Mouse (Mus musculus): ENCODE measurements around the gene Higd1a.

Gene Higd1a

DNA sequence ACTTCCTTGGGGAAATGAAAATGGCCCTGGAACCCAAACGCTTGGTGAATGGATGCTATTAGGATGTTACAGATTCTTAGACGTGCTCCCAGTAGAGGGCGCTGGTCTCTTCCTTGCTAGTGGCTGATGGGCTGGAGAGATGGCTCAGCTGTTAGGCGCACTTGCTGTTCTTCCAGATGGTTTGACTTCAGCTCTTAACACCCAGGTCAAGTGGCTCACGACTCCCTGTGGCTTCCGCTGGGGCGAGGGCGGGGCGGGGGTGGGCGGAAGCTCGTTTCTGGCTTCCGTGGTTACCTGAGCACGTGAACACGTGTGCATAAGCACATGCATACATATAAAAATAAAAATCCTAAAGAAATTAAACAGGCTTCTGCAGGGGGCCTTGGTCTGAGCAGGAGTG, 22.7 kb upstream of the Higd1a start:
- peak; percentile 81 to 88 for DNase-seq

DNA sequence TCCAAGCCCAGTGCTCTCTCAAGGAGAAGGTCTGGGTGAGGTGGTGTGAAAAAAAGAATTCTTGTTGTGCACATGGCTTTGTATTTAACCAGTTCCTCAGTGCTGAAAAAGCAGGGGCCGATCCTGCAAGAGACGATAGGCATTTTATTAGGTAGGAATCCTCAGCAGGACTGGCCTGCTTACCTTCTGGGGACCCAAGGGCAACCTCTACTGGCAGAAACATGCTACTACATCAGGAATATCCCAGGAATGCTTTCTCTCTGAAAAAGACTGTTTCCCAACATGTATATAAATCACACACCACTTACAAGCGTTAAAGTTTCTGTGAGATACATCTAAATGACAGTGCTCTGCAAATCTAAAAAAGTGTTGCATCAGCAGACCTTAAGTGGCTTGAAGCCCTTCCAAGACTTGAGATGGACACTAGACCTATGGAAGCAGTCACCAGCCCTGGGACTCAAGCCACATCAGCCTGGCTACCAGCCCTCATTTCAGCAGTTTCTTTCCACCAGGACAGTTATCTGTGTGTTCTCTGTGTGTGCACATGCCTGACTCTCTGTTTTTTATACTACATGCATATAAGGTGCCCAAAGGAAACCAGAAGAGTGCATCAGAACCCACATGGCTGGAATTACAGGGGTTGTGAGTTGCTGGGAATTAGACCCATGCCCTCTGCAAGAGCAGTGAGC, 19.0 kb upstream of the Higd1a start:
- DNase-seq = peak; percentile 55 to 79

DNA sequence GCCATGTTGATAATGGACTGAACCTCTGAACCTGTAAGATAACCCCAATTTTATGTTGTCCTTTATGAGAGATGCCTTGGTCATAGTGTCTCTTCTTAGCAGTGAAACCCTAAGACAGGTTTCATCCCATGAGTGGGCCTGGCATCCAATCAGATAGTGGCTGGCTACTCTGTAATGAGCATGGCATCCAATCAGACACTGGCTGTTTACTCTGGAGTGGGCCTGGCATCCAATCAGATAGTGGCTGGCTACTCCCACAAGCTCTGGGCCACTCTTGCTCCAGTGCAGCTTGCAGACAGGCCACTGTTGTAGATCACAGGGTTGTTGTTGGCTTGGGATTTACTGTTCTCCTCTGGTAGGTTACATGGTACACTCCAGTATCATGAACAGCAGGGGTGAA, 15.4 kb upstream of the Higd1a start:
- no peak for DNase-seq

DNA sequence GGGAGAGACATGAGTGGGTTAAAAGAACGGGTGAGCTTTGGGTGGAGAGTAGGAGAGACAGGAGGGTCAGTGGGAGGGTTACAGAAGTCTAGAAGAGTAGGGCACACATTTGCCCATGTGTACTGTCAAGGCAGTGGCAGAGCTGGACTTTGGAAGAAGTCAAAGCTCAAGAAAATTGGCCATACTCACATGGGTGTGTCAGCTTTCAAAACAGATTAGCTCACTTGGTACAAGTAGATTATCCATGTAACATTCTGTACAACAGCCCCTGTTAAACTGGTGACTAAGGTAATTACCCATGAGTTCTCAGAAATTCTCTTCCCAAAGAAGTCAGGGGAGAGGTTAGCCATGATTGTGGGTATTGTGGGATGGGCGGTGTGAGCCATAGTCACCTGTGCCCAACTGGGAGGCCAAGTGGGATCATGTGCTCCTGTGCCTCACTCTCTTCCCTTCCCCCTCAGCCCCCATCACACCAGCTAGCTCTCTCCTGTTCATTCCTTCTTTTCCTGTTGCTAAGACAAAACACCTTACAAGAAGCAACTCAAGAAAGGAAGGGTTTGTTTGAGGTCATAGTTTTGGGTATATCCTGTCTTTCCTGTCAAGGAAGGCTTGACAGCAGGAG, 14.0 kb upstream of the Higd1a start:
- DNase-seq = no peak

DNA sequence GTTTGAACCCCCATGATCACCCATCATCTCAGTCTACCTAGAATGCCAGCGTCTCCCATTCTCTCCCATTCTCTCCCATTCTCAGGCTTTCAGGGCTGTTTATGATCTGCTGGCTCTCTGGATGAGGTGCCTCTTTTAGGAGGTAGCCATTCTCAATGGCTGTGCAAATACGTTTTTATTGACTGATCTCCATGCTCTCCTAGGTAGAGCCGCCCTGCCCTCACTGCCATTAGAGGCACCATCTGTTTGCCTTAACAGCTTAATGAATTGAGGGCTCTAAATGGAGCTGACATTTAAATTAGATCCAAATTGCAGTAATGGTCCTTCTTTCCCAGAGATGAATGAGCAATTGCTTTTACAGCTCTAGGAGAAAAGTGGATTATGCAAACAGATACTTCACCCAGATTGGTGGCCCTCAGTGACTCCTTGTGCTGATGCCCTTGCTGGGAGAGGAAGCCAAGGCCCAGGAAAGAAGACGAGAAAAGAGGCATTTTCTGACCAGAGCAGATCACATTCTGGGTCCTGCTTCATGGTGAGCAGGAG, 11.9 kb upstream of the Higd1a start:
- no peak for DNase-seq

DNA sequence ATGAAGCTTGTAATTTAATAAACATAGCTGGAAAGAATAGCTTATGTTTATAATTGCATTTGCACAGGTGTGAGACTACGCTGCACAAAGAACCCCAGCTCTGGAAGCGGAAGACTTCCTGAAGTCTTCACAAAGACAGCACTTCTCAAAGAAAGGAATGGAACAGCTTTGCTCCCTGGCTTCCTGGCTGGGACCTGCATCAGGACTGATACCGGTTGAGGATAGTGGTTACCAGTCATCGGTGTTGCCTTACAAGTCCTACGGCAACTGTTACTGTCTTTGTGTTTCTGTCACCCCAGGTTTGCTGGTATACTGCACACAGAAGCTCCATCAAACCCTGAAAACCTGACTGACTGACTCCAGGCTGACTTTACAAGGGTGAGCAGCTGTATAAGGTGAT, 11.3 kb upstream of the Higd1a start:
- no peak for DNase-seq

DNA sequence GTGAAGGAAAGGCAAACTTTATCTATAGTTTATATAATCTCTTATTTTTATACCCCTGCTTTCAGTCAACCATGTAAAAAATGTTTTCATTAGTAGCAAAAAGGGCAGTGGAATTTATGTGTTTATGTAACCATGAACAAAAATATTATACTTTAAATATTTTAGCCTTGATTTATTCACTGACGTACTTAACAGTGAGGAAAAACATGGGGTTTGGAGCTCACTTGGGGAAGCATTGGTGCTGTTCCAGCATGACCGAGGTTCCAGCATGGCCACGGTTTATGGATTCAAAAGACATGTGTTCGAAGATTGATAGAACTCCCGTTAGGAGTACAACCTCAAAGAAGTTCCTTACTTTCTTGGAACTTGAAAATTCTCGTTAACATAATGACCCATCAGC, 10.1 kb upstream of the Higd1a start:
- no peak for DNase-seq

DNA sequence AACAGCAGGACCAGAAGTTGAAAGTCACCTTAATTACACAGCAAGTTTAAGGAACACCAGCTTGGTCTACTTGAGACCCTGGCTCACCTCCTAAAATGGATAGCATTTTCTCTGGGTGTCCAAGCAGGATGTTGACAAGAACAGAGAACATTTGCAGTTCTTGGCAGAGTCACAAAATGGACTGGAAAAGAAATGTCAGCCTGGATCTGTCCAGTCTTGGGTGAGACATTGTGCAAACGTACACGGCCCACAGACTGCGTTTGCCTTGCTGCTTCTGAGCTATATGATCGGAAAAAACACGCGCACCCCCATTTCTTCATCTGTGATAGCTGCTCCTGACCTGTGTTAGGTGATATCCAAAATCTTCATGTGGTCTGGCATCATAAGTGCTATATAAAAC, 9.5 kb upstream of the Higd1a start:
- peak in 1 of 2 experiments; percentile 18 for DNase-seq

DNA sequence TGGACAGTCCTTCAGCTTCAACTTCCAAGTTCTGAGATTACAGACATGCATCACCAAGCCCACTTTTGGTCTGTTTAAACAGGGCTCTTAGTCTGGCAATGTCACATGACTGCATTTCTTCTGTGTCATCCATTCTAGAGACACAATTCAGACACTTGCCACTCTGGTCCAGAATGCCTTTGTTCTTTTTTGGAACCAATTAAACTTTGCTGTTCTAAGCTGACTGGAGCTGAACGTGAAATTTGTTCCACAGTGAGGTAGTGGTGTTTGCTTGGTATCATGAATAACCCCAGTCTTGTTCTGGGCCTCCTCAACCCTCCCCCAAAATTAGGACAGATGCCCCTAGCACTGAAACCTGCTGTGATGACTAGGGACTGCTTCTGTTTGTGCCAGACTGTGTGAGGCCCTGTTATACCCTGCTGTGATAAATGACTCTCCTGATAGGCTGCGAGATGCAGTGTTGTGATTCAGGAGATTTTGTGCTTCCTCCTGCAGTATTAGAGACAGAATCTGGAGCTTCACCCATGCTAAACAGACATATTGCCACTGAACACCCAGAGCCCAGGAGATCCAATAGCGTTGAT, 7.4 kb upstream of the Higd1a start:
- no peak for DNase-seq

DNA sequence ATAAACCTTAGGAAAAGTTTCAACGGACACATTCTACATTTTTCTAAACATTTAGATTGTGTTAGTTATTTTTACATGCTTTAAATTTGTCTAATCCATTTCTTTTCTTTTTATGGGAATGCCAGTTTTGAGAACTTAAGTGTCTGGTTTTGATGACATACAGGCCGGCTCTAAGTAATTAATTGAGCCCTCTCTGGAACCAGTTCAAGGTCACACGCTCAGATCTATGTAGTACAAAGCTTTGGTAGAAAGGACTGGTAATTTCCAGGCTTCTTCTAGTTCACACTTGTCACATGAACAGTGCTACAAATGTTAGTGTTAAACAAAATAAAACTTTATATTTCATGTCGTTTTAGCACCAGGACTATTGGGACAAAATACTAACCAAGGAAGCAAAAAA, 6.7 kb upstream of the Higd1a start:
- DNase-seq = no peak

DNA sequence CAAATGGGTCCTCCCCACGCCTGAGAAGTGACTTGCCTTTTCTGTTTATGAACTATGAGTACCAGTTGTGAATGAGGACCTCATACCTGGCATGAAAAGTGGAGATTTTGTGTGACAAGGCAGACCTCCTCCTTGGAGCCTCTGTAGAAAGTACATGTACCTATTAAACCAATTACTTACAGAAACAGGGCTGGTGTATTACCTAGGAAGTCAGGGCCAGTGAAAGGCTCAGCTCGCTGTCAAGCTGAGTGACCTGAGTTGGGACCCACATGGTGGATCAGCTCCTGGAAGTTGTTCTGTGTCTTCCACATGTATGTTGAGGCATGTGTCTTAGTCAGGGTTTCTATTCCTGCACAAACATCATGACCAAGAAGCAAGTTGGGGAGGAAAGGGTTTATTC, 2.8 kb upstream of the Higd1a start:
- no peak for DNase-seq

DNA sequence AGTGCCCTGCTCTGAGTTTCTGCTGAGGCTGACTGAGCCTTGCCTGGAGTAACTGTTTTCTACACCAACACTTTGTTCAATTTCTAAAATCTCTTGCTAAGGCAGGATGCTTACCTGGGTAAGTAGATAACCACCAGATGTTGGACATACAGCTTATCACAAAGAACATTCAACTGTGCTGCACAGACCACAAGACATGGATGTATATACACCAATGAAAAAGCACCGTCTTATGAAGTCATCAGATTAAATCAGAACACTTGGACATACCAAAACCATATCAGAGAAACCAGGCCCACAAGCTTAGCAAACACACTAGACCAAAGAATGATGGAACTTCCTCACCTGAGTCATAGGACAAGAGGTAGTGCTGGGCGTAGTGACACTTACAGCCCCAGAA, 1.2 kb upstream of the Higd1a start:
- DNase-seq = no peak

DNA sequence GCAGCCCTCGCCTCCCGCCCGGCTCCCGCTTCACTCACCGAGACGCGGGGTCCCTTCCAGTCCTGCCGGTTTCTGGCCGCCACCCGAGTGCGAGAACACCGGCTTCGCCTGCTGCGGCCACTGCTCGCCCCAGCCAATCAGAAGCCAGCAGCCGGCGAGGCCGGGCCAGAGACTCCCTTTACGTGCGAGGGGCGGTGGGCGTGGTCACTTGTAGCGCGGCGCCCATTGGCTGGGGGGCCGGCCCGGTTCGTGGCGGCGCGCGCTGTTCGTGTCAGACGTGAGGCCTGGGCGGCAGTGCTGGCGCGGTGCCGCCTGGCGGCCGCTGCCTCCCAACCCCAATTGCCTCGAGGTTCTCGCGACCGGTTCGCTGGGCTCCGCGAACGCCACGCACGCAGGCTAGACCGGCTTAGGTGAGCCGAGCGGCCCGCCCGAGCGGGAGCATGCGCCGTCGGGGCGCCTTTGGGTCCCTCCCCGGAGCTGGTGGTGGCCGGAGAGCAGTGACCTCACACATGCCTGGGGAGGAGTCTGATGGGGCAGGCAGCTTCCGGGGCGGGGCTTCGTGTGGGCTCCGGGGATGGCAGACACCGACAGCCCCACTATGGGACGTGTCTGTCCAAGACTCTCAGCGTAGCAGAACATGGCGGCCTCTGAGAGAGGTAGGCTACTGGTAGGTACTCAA, 549 bp downstream of the Higd1a start:
- peak; percentile 99 for DNase-seq

DNA sequence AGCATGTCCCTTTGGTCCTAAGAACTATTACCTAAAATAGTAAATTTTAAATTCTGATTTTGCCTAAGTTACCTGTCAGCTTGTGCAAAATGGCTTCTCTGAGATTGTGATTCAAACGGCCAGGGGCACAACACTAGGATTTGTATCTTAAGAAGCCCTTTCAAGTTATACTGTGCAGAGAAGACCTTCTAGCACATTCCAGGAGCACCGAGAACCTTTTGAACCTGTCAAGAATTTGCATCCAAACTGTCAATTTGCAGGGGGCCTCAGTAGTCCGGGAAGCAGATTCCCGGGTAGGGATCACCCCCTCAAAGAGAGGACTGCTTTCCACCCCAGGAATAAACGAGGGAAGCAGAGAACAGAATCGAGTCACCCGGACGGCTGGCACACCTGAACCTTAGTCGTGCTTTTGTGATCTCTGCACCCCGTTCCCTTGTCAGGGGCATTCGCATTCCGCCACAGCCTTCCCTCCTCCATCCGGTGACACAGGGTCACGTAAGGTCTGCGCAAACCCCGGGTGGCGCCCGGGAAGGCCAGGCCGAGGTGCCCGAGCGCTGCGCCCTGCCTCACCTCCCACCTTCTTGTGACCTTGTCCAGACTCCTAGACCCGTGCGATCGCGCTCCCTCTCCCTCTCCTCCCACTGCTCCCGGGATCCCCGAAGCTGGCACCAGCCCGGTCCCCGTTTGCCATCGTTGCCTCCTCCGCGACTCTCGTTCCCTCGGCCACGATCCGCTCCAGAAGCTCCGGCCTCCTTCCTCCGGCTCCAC, 1.3 kb downstream of the Higd1a start:
- DNase-seq = peak; percentile 51 to 78

DNA sequence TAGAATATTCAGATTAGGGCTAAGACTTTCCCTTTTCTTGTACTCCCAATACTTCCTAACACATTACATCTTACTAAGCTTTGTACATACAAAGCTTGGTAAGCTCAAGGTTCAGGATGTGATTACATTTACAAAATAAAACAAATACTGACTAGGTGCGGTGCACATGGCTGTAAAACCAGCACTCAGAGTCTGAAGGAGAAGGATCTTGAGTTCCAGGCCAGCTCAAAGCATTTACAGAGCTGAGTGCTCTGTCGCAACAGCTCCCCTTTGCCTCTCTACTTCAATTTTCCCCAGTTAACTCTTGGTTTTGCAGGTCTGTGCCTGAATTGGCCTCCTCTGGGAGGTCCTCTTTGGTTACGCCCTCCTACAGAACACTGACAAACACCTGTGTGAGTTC, 3.9 kb downstream of the Higd1a start:
- no peak for DNase-seq

DNA sequence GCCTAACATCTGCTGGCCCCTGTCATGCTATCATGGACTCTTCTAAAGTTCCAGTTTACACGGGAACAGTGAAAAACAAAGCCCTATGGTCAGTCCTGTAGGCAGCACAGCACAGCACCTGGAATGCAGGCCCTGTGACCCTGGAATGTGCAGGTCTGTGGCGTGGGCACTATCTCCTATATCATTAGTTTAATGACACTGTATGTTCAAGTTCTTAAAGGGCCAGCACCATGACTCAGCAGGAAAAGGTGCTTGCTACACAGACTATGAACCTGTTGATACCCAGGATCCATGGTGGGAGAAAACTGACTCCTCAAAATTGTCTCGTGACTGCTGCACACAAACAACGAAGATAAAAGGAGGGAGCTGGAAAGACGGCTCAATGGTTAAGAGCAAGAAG, 10.3 kb downstream of the Higd1a start:
- no peak for DNase-seq

DNA sequence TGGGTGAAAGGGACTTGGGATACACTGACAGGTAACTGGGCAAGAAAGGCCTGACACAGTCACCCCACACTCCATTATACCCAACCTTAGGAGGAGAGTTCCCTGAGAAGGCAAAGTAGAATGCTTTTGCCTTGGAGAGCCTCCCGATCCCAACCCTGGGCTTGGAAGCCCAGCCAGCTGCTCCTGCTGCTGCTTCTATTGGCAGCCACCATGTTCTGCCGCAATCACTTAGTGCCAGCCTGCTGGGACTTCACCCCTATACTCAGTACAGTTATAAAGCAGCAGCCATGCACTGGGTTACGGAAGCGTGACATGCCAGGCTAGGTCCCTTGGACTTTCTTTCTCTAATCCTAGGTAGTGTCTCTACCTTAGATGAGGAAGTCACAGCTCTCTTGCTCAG, 11.0 kb downstream of the Higd1a start:
- peak in 1 of 2 experiments; percentile 2 for DNase-seq

DNA sequence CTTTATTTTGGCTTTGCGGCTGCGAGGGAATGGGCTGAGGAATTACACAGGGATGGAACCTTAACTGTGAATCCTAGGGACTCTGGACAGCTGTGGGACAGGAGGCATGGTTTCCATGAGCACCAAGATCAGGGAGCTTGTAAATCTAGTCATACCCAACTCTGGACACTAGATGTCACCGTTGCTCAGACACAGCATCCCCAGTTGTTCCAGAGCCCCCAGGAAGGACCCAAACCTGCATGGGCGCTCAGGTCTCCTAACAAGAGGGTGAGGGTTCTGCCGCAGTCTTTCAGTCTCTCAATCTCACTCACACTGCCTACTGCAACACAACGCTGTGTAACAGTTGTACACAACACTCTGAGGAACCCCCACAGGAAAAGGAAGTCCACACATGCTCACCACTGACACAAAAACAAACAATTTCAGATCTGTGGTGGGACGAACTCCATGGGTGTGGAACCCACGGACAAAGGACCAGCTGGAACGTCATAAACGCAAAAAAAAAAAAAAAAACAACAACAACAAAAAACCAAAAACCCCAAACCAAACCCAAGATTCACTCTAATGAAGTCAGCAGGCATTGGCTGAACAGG, 11.5 kb downstream of the Higd1a start:
- DNase-seq = peak; percentile 27 to 33

DNA sequence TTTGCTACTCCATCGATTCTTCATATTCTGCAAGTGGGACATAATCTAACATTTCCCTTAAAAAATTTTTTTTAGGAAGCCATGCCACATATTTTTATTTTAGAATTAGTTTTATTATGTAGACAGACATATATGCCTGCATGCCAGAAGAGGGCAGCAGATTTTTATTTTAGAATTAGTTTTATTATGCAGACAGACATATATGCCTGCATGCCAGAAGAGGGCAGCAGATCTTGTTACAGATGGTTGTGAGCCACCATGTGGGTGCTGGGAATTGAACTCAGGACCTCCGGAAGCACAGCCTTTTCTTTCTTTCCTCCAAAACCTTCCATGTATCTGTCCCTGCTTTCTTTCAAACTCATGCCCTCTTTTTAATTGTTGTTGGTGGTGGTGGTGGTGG, 15.2 kb downstream of the Higd1a start:
- no peak for DNase-seq

DNA sequence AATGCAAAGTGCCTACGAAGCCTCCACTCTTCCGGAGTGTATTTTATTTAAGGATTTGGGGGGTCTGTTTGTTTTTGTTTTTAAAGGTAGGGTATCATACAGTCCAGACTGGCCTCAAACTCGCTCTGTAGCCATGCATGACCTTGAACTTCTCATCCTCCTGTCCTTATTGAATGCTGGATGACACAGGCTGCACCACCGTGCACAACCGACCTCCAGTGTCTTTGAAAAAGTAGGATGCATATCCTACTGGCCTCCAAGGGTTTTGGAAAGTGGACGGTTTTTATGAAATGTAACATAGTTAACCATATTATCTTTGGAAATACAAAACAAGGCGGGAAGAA, 18.6 kb downstream of the Higd1a start:
- no peak for DNase-seq

DNA sequence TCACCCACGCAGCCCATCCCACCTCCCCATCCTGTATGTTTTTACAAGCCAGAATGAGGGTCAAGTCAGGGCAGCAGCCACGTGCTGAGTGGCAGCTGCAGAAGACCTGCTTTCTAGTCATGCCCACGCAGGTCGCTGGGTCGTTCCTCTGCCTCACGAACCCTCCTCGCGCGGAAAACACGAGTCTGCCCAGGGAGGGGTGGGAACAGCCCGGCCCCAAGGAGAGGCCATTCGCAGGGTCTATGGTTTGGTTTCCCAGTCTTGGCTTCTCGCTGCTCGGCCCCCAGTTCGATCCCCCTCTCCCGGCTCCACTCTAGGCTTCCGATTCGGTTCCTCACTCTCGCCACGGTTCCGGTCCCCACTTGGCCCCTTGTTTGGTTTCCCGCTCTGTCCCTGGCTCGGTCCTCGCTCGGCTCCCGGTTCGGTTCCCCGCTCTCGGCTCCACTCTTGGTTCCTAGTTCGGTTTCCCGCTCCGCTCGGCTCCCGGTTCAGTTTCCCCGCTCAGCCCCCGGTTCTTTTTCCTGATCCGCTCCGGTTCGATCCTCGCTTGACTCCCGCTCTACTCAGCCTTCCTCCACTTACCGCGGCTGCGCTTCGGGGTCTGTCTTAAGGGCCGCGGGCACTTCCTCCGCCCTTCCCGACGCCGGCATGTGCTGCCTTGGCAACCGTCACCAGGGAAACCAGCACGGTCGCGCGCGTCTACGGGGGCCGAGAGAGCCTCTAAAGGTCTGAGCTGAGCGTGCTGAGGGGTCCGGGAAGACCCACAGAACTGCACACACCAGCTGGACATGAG, 19.1 kb downstream of the Higd1a start, which contains the start of gene Ccdc13:
Ccdc13 (minus strand) TSS at position 633 of the 793 bp plus-strand sequence.
- DNase-seq = peak; percentile 76 to 83

DNA sequence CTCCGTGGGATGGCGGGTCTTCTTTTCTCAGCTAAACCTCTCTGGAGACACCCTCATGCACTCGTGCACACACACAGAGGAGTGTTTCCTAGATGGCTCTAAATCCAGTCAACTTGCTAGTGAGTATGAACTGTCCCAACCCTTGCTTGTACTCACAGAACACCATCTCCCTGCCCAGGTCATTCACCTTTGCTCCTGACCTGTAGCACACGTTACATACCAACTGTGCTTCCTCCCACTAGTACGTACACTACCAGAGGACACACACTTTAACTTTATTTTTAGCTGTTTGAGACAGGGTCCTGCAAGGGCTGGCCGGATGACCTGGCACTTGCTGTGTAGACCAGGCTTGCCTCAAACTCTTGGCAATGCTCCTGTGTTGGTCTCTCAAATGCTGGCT, 20.2 kb downstream of the Higd1a start:
- DNase-seq = no peak
